Mouse (Mus musculus): ENCODE data around the gene Meis3. TPM values are rescaled to one million over a fixed set of nuclear protein-coding genes. Genes with fewer than 3 reads are reported as not detected.

Meis3 gene
- polyA plus RNA-seq, 1 experiment = 4.5 TPM

DNA sequence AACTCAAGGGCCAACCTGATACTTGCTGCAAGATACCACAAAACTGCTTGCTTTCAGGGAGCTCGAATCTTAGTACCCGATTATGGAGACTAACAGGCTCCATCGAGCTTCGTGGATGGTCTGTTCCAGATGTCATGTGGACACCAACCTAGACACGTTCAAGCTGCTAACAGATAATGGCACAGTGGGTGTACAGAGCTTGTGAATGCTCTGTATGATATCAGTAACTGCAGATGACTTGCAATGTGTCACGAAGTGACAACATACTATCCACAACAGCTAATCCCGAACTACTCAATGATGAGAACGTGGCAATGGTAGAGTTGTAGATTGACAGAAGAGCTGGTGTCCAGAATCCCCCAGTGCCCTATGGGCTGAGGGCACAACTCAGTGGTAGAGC is 12.6 kb downstream of the Meis3 start:
- no peak for TF ChIP-seq FOSL1 (IDR thresholded peaks at IDR 0.05; ENCODE audit: insufficient read depth, low read length, poor library complexity, severe bottlenecking)
- no peak for TF ChIP-seq CTCF (IDR thresholded peaks at IDR 0.05; ENCODE audit: control insufficient read depth, insufficient read depth, insufficient read length)
- TF ChIP-seq MYOD1 (IDR thresholded peaks at IDR 0.05; ENCODE audit: control insufficient read depth, insufficient read length, low read depth) = no peak
- no peak for TF ChIP-seq USF1 (IDR thresholded peaks at IDR 0.05; ENCODE audit: low read depth)
- no peak for TF ChIP-seq MAX (IDR thresholded peaks at IDR 0.05)
- no peak for TF ChIP-seq MYOG (IDR thresholded peaks at IDR 0.05; ENCODE audit: control insufficient read depth, extremely low read depth, insufficient read length)
- no peak for TF ChIP-seq CEBPB (IDR thresholded peaks at IDR 0.05; ENCODE audit: low read depth)
- no peaks in the 10 kb centered on the region for H3K36me3 ChIP-seq (ENCODE audit: control insufficient read depth, insufficient read depth)

GRCm38 (mm10) chr7:16192315-16192714 is 17.4 kb downstream of the Meis3 start:
- TF ChIP-seq MYOD1 (IDR thresholded peaks at IDR 0.05; ENCODE audit: control insufficient read depth, insufficient read length, low read depth) (no peak), MYOG (IDR thresholded peaks at IDR 0.05; ENCODE audit: control insufficient read depth, extremely low read depth, insufficient read length) (no peak), CTCF (IDR thresholded peaks at IDR 0.05; ENCODE audit: control insufficient read depth, insufficient read depth, insufficient read length) (peak; percentile 34), MAX (IDR thresholded peaks at IDR 0.05) (no peak), USF1 (IDR thresholded peaks at IDR 0.05; ENCODE audit: low read depth) (no peak)
- Histone ChIP-seq H3K79me3 (ENCODE audit: low read depth) (no peaks in the 10 kb centered on the region), H3K27me3 (ENCODE audit: control insufficient read depth, insufficient read depth, insufficient read length) (peaks cover 24% of the 10 kb centered on the region), H3ac (ENCODE audit: control insufficient read depth, insufficient read length, low read depth) (no peak overlapping the region), H3K4me3 (ENCODE audit: insufficient read depth, poor library complexity, severe bottlenecking) (no peak overlapping the region), H3K36me3 (ENCODE audit: control insufficient read depth, insufficient read depth) (no peaks in the 10 kb centered on the region), H3K79me2 (ENCODE audit: control insufficient read depth, insufficient read depth) (no peaks in the 10 kb centered on the region)

More for the DNA sequence above, 12.6 kb downstream of the Meis3 start:
- H3K79me3 ChIP-seq (ENCODE audit: low read depth) = no peaks in the 10 kb centered on the region
- no peak overlapping the region for H3ac ChIP-seq (ENCODE audit: control insufficient read depth, insufficient read length, low read depth)
- peaks cover 24% of the 10 kb centered on the region for H3K27me3 ChIP-seq (ENCODE audit: control insufficient read depth, insufficient read depth, insufficient read length)
- no peak overlapping the region for H3K4me3 ChIP-seq (ENCODE audit: insufficient read depth, poor library complexity, severe bottlenecking)
- no peaks in the 10 kb centered on the region for H3K79me2 ChIP-seq (ENCODE audit: control insufficient read depth, insufficient read depth)

- Histone ChIP-seq H3K36me3 (ENCODE audit: control insufficient read depth, insufficient read depth) (no peaks in the 10 kb centered on the region), H3K4me3 (ENCODE audit: insufficient read depth, poor library complexity, severe bottlenecking) (no peak overlapping the region), H3K79me2 (ENCODE audit: control insufficient read depth, insufficient read depth) (no peaks in the 10 kb centered on the region), H3ac (ENCODE audit: control insufficient read depth, insufficient read length, low read depth) (no peak overlapping the region), H3K79me3 (ENCODE audit: low read depth) (no peaks in the 10 kb centered on the region), H3K27me3 (ENCODE audit: control insufficient read depth, insufficient read depth, insufficient read length) (peaks cover 22% of the 10 kb centered on the region)
- no peak for TF ChIP-seq FOSL1 (IDR thresholded peaks at IDR 0.05; ENCODE audit: insufficient read depth, low read length, poor library complexity, severe bottlenecking)
- TF ChIP-seq MAX (IDR thresholded peaks at IDR 0.05) = no peak
- no peak for TF ChIP-seq CTCF (IDR thresholded peaks at IDR 0.05; ENCODE audit: control insufficient read depth, insufficient read depth, insufficient read length)
- no peak for TF ChIP-seq USF1 (IDR thresholded peaks at IDR 0.05; ENCODE audit: low read depth)
Measured at GRCm38 (mm10) chr7:16193702-16194101, 18.8 kb downstream of the Meis3 start.

DNA sequence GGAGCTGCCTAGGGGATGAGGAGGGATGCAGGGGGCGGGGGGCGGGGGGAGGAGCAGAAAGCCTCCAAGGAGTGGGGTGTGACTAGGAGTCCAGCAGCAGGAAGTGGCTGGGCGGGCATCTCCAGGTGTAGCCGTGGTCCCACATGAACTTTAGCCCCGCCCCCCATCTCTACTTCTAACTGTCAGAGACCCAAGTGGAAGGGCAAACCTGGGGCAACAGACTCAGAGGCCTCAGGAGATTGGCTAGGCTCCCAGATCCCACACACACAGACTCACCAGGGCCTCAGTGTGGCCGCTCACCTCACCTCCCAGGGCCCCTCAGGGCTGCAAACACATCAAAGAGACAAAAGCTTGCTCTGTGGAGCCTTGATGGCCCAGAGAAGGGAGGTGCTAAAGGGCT is 21.7 kb downstream of the Meis3 start:
- Histone ChIP-seq H3K79me2 (ENCODE audit: control insufficient read depth, insufficient read depth) (no peaks in the 10 kb centered on the region), H3K27me3 (ENCODE audit: control insufficient read depth, insufficient read depth, insufficient read length) (no peaks in the 10 kb centered on the region), H3ac (ENCODE audit: control insufficient read depth, insufficient read length, low read depth) (no peak overlapping the region), H3K79me3 (ENCODE audit: low read depth) (no peaks in the 10 kb centered on the region), H3K36me3 (ENCODE audit: control insufficient read depth, insufficient read depth) (no peaks in the 10 kb centered on the region), H3K4me3 (ENCODE audit: insufficient read depth, poor library complexity, severe bottlenecking) (no peak overlapping the region)
- TF ChIP-seq MYOG (IDR thresholded peaks at IDR 0.05; ENCODE audit: control insufficient read depth, extremely low read depth, insufficient read length) = no peak
- TF ChIP-seq MYOD1 (IDR thresholded peaks at IDR 0.05; ENCODE audit: control insufficient read depth, insufficient read length, low read depth) = no peak
- no peak for TF ChIP-seq CTCF (IDR thresholded peaks at IDR 0.05; ENCODE audit: control insufficient read depth, insufficient read depth, insufficient read length)
- no peak for TF ChIP-seq USF1 (IDR thresholded peaks at IDR 0.05; ENCODE audit: low read depth)
- no peak for TF ChIP-seq MAX (IDR thresholded peaks at IDR 0.05)
- no peak for TF ChIP-seq CEBPB (IDR thresholded peaks at IDR 0.05; ENCODE audit: low read depth)
- no peak for TF ChIP-seq FOSL1 (IDR thresholded peaks at IDR 0.05; ENCODE audit: insufficient read depth, low read length, poor library complexity, severe bottlenecking)

GRCm38 (mm10) chr7:16197166-16197565 is 22.3 kb downstream of the Meis3 start:
- TF ChIP-seq MYOG (IDR thresholded peaks at IDR 0.05; ENCODE audit: control insufficient read depth, extremely low read depth, insufficient read length) = no peak
- no peak for TF ChIP-seq MYOD1 (IDR thresholded peaks at IDR 0.05; ENCODE audit: control insufficient read depth, insufficient read length, low read depth)
- no peak for TF ChIP-seq MAX (IDR thresholded peaks at IDR 0.05)
- TF ChIP-seq FOSL1 (IDR thresholded peaks at IDR 0.05; ENCODE audit: insufficient read depth, low read length, poor library complexity, severe bottlenecking) = no peak
- no peak for TF ChIP-seq CEBPB (IDR thresholded peaks at IDR 0.05; ENCODE audit: low read depth)
- no peak for TF ChIP-seq USF1 (IDR thresholded peaks at IDR 0.05; ENCODE audit: low read depth)
- TF ChIP-seq CTCF (IDR thresholded peaks at IDR 0.05; ENCODE audit: control insufficient read depth, insufficient read depth, insufficient read length) = no peak
- Histone ChIP-seq H3K27me3 (ENCODE audit: control insufficient read depth, insufficient read depth, insufficient read length) (no peaks in the 10 kb centered on the region), H3K4me3 (ENCODE audit: insufficient read depth, poor library complexity, severe bottlenecking) (no peak overlapping the region), H3K36me3 (ENCODE audit: control insufficient read depth, insufficient read depth) (no peaks in the 10 kb centered on the region), H3K79me2 (ENCODE audit: control insufficient read depth, insufficient read depth) (no peaks in the 10 kb centered on the region), H3K79me3 (ENCODE audit: low read depth) (no peaks in the 10 kb centered on the region), H3ac (ENCODE audit: control insufficient read depth, insufficient read length, low read depth) (no peak overlapping the region)

GRCm38 (mm10) chr7:16198540-16198939 is 23.6 kb downstream of the Meis3 start:
- H3K79me2 ChIP-seq (ENCODE audit: control insufficient read depth, insufficient read depth) = no peaks in the 10 kb centered on the region
- no peaks in the 10 kb centered on the region for H3K36me3 ChIP-seq (ENCODE audit: control insufficient read depth, insufficient read depth)
- H3K27me3 ChIP-seq (ENCODE audit: control insufficient read depth, insufficient read depth, insufficient read length) = no peaks in the 10 kb centered on the region
- H3K4me3 ChIP-seq (ENCODE audit: insufficient read depth, poor library complexity, severe bottlenecking) = no peak overlapping the region
- TF ChIP-seq CTCF (IDR thresholded peaks at IDR 0.05; ENCODE audit: control insufficient read depth, insufficient read depth, insufficient read length) (no peak), MYOG (IDR thresholded peaks at IDR 0.05; ENCODE audit: control insufficient read depth, extremely low read depth, insufficient read length) (no peak), CEBPB (IDR thresholded peaks at IDR 0.05; ENCODE audit: low read depth) (no peak), MYOD1 (IDR thresholded peaks at IDR 0.05; ENCODE audit: control insufficient read depth, insufficient read length, low read depth) (no peak), MAX (IDR thresholded peaks at IDR 0.05) (no peak), USF1 (IDR thresholded peaks at IDR 0.05; ENCODE audit: low read depth) (no peak), FOSL1 (IDR thresholded peaks at IDR 0.05; ENCODE audit: insufficient read depth, low read length, poor library complexity, severe bottlenecking) (no peak)
- H3K79me3 ChIP-seq (ENCODE audit: low read depth) = no peaks in the 10 kb centered on the region
- no peak overlapping the region for H3ac ChIP-seq (ENCODE audit: control insufficient read depth, insufficient read length, low read depth)
